Mouse (Mus musculus): ENCODE measurements around the gene Gja5. TPM values are rescaled to one million over a fixed set of nuclear protein-coding genes. Genes with fewer than 3 reads are reported as not detected.

Gene Gja5
- polyA plus RNA-seq, 1 experiment from 2014 or later: 3.0 TPM

DNA sequence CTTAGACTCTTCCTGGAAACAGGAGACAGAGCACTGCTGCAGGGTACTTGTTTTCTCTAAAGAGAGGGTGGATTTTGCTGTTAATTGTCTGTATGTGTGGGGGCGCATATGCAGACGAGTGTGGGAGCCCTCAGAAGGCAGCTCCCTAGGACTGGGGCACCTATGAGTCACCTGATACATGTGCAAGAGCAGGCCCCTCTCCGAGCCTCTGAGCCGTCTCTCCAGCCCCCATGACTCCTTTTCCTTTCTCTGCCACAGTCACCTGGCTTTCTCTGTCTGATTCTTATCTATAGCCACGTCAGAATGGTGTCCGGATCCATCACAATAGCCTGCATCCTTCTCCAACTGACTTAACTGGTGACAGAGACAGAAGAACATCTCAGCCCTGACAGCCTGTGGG lies 22.9 kb upstream of the Gja5 start:
- peaks cover 68% of the 10 kb centered on the region for H3K36me3 ChIP-seq

DNA sequence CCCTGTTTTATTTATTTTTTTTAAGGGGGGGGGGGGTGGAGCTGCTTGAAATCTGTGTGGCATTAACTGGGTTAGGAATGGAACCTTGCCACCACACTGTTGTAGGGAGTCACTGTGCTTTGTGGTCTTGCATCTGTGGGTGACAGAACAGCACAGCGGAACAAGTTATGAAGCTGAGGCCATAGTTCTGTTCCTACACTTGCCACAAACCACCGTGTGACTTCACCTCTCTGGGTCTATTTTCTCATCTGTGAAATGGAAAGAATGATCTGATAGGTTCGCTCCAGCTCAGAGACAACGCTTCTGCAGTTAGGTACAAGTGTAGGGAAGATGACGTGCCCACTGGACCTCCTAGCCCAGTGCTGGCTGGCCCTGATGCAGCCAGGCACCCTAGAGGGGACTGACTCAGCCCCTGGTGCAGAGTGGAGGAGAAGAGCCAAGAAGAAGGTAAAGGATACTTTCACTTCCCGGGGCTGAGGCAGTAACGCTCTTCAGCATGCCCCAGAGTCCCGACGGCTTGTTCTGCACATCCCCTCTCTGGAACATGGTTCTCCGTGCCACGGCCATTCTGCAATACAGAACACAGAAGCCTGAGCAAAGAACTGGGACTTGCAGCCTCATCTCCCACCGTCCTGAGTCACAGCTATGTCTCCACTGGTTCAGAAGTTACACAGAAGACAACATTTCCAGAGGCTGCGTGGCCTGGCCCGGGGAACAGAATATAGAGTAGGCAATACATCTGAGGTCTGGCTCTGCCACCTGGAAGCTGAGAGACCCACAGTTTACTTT lies 22.2 kb upstream of the Gja5 start:
- Histone ChIP-seq H3K4me2 (no peak overlapping the region), H3K9ac (replicated peaks) (no peak overlapping the region), H3K4me3 (replicated peaks) (no peak overlapping the region), H3K9me3 (replicated peaks) (no peaks in the 10 kb centered on the region), H3K36me3 (peaks cover 71% of the 10 kb centered on the region), H3K27ac (replicated peaks) (no peak overlapping the region), H3K4me1 (no peaks in the 10 kb centered on the region), H3K27me3 (replicated peaks) (no peaks in the 10 kb centered on the region)
- no peak for ATAC-seq (ENCODE audit: low FRiP score)
- 97% methylated on average over 14 of the region's 14 CpGs for WGBS

More for the DNA sequence above, 22.9 kb upstream of the Gja5 start:
- Histone ChIP-seq H3K4me2 (no peak overlapping the region), H3K27ac (replicated peaks) (no peak overlapping the region), H3K27me3 (replicated peaks) (no peaks in the 10 kb centered on the region), H3K4me3 (replicated peaks) (no peak overlapping the region), H3K9me3 (replicated peaks) (no peaks in the 10 kb centered on the region), H3K9ac (replicated peaks) (no peak overlapping the region), H3K4me1 (no peaks in the 10 kb centered on the region)
- 90% methylated on average over 6 of the region's 6 CpGs for WGBS
- ATAC-seq (ENCODE audit: low FRiP score): no peak

DNA sequence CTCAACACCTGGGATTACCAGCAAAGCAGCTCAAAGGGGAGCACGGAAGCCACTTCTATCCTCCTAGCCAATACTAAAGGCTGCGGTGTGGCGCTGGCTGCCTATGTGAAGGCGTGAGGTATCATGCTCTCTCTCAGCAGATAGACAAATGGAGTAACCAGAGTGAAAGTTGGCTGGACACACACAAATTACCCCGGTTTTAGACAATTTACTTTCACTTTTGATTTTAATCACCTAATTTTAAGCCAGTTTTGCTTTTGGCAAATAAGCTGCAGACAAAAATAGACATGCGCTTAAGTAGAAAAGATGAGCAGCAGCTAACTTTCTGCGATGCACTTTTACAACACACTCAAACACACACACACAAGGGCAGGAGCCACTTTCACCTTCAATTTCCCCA lies 20.8 kb upstream of the Gja5 start:
- Histone ChIP-seq H3K27me3 (replicated peaks) (no peaks in the 10 kb centered on the region), H3K9ac (replicated peaks) (no peak overlapping the region), H3K4me1 (no peaks in the 10 kb centered on the region), H3K27ac (replicated peaks) (no peak overlapping the region), H3K4me2 (no peak overlapping the region), H3K9me3 (replicated peaks) (no peaks in the 10 kb centered on the region), H3K36me3 (peaks cover 73% of the 10 kb centered on the region), H3K4me3 (replicated peaks) (no peak overlapping the region)
- WGBS: 95% methylated on average over 7 of the region's 7 CpGs
- ATAC-seq (ENCODE audit: low FRiP score): no peak

DNA sequence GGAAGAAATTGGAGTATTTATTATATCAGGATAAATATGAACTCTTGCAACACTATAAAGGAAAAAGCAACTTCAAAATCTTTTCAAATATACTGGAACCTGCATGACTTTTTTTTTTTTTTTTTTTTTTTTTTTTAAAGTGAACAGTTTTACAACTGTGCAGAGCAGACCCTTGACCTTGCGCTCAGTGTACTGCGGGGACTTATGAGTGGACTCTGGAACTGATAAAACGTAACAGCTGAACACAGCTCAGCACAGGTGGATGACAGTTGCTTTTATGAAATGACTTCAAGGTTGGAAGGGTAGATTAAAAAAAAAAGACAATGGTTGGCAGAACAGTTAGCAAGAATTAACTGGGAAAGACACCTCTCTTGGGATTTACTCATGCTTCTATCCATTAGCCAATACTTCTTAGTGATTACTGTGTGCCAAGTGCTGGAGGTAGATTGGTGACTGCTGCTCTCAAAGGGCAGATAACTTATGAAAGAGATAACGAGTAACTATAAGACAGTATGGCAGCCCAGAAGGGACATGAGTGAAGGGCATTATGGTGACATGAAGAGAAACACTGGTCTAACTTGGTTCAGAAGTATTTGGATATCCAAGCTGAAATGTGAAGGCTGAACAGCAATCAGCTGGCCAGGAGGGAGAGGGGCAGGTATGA lies 2.0 kb upstream of the Gja5 start:
- H3K36me3 ChIP-seq: peaks cover 7% of the 10 kb centered on the region
- H3K27me3 ChIP-seq (replicated peaks): peaks cover 9% of the 10 kb centered on the region
- no peak overlapping the region for H3K4me3 ChIP-seq (replicated peaks)
- H3K9ac ChIP-seq (replicated peaks): no peak overlapping the region
- no peak overlapping the region for H3K4me2 ChIP-seq
- H3K4me1 ChIP-seq: peaks cover 20% of the 10 kb centered on the region
- H3K27ac ChIP-seq (replicated peaks): no peak overlapping the region
- no peaks in the 10 kb centered on the region for H3K9me3 ChIP-seq (replicated peaks)
- 88% methylated on average over 4 of the region's 4 CpGs for WGBS
- ATAC-seq (ENCODE audit: low FRiP score): no peak

DNA sequence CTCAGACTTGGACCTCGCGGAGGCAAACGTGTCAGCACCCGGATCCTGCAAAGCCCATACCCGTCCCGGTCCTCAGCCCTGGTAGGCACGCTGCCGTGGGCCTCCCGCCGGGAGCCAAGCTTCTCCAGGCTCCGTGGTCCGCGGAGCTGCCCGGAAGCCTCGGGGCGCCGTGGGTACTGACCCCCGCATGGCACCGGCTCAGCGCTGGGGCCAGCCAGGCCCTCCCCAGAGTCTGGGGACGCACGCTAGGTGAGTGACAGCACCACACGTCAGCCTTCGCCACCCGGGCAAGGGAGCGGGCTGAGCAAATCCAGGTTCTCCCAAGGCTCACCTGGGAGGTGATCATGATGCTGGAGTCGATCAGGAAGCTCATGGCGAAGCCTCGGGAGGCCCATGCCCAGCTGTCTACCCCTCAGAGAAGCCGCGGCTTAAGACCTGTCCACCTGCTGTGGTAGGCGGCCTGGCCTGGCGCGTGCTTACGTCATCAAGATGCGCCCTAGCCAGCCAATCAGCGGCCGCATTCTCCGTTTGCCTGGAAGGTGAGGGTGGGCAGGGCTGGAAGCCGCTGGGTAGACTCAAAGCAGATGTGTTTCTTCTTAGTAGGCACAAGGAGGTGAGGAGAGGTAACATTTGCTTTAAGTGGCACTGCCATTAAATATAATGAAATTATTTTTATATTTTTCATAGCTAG lies 503 bp downstream of the Gja5 start, which contains the start of gene Gpr89:
Gene Gpr89, minus strand, starts transcription at position 496 of the 691 bp plus-strand sequence.
- no peaks in the 10 kb centered on the region for H3K36me3 ChIP-seq
- WGBS: under 1% methylated on average over 40 of the region's 40 CpGs

DNA sequence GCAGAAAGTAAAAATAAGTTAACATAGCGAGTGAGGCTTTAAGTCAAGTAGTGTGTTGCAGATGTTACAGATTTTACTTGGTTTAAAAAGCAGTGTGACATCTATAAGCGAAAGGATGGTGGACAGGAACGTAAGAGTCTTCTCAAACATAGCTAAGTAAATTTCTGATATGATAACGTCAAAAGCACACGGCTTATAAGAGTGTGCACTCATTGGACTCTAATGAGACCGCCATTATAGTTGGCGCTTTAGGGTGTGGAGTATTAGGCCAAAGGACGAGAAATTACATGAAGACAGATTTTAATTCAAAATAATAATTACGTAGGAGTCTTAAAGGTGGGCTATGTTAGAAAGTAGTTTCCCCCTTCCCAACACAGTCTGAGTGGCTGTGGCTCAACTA lies 1.1 kb downstream of the Gja5 start:
- Histone ChIP-seq H3K9me3 (replicated peaks) (no peaks in the 10 kb centered on the region), H3K27me3 (replicated peaks) (peaks cover 14% of the 10 kb centered on the region), H3K4me2 (peak overlapping the region; percentile 74), H3K9ac (replicated peaks) (peak overlapping the region; percentile 95), H3K4me1 (peaks cover 16% of the 10 kb centered on the region), H3K36me3 (no peaks in the 10 kb centered on the region), H3K27ac (replicated peaks) (peak overlapping the region; percentile 72; the same call in 1 of the 2 replicates), H3K4me3 (replicated peaks) (peak overlapping the region; percentile 100)
- WGBS: 47% methylated on average over 9 of the region's 9 CpGs
- peak; percentile 46; the same call in 1 of the 2 replicates for ATAC-seq (ENCODE audit: low FRiP score)

More for the DNA sequence above, 503 bp downstream of the Gja5 start, which contains the start of gene Gpr89:
- Histone ChIP-seq H3K9ac (replicated peaks) (peak within 1 kb of the TSS; percentile 95), H3K27ac (replicated peaks) (peak within 1 kb of the TSS; percentile 72), H3K27me3 (replicated peaks) (peaks cover 14% of the 10 kb centered on the region), H3K9me3 (replicated peaks) (no peaks in the 10 kb centered on the region), H3K4me2 (peak within 1 kb of the TSS; percentile 74), H3K4me3 (replicated peaks) (peak within 1 kb of the TSS; percentile 100), H3K4me1 (peaks cover 20% of the 10 kb centered on the region)
- peak; percentile 98 for ATAC-seq (ENCODE audit: low FRiP score)

DNA sequence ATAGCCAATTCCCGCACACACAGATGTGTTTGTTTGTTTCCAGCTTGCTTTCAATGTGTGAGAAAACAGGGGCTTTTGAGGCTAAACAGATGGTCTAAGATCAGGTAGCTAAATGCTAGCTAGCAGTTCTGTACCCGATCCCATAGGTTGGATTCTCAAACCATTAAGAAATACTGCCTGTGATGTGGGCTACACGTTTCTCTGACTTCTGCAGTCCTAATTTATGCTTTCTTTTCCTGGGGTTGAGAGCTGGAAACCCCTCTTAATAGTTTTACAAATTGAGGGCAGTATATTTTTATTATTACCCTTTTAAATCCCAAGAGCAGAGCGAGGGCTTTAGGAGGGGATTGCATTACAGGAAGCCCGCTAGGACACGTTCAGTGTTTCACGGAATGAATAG lies 16.5 kb downstream of the Gja5 start:
- Histone ChIP-seq H3K4me1 (no peaks in the 10 kb centered on the region), H3K27me3 (replicated peaks) (no peaks in the 10 kb centered on the region), H3K9me3 (replicated peaks) (no peaks in the 10 kb centered on the region), H3K27ac (replicated peaks) (no peak overlapping the region), H3K4me3 (replicated peaks) (no peak overlapping the region), H3K9ac (replicated peaks) (no peak overlapping the region), H3K4me2 (no peak overlapping the region), H3K36me3 (no peaks in the 10 kb centered on the region)
- ATAC-seq (ENCODE audit: low FRiP score): no peak
- WGBS: 39% methylated on average over 7 of the region's 7 CpGs

DNA sequence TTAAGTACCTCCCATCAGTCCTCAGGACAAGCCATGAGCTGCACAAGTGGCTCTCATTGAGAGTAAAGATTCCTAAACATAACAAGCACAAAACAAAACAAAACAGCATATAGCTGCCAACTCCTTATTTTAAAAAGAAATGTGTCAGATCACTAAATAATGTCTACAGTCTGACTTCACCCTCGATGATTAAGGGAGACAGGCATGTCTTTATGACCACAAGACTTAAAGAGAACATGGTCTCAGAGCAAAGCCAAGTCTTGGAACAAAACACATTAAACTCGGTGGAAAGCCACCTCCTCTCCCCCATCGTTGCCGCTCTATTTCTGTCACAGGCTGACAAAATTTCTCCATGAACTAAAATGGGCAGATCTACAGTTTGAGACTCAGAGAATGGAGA lies 20.1 kb downstream of the Gja5 start:
- 91% methylated on average over 4 of the region's 4 CpGs for WGBS
- Histone ChIP-seq H3K9me3 (replicated peaks) (no peaks in the 10 kb centered on the region), H3K9ac (replicated peaks) (no peak overlapping the region), H3K4me1 (no peaks in the 10 kb centered on the region), H3K4me3 (replicated peaks) (no peak overlapping the region), H3K27ac (replicated peaks) (no peak overlapping the region), H3K27me3 (replicated peaks) (no peaks in the 10 kb centered on the region), H3K36me3 (no peaks in the 10 kb centered on the region), H3K4me2 (no peak overlapping the region)
- no peak for ATAC-seq (ENCODE audit: low FRiP score)

DNA sequence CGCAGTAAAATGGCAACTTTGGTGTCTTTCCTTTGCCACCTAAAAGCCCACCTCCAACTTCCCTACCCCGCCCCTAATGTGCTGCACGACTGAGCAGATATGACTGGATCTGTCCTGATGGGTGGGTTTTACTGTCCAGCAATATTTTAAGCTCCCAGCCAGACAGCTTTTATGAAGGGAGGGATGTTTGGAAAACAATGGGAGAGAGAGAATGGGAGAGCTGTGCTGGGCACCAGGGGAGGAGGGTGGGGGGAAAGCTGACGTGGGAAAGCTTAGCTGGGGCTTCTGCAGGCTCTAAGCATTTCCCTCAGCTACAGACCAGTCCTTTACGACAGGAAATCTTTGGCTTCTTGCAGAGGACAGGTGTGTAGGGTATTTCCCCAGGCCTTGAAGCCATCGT lies 21.4 kb downstream of the Gja5 start, which contains the start of gene Gja8:
Gene Gja8, minus strand, starts transcription at position 101 of the 400 bp plus-strand sequence.
- no peak for ATAC-seq (ENCODE audit: low FRiP score)
- Histone ChIP-seq H3K4me2 (no peak within 1 kb of the TSS), H3K9ac (replicated peaks) (no peak within 1 kb of the TSS), H3K4me1 (peaks cover 3% of the 10 kb centered on the region; the same call in 1 of the 2 replicates), H3K9me3 (replicated peaks) (no peaks in the 10 kb centered on the region), H3K4me3 (replicated peaks) (no peak within 1 kb of the TSS), H3K36me3 (no peaks in the 10 kb centered on the region), H3K27me3 (replicated peaks) (no peaks in the 10 kb centered on the region), H3K27ac (replicated peaks) (no peak within 1 kb of the TSS)
- WGBS: 53% methylated on average over 6 of the region's 6 CpGs

DNA sequence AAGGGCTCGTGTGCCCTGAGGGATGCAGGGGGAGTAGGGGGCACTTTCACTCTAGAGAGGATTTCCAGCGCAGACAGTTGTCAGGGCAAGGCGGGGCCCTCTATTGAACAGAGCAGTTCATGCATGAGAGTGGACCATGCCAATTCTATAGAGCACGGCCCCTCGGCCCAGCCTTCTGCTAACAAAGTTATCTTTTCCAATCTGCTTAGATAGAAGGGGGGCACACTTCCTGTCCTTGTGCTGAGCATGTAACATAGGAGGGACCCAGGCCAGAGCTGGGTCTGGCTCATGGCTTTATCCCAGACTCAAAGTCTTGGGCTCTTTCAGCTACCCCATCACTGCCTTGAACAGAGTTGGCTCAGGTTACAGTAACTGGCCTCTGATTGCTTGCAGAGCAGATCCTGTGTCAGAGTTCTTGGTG lies 26.8 kb downstream of the Gja5 start:
- Histone ChIP-seq H3K9ac (replicated peaks) (no peak overlapping the region), H3K9me3 (replicated peaks) (no peaks in the 10 kb centered on the region), H3K4me1 (peaks cover 12% of the 10 kb centered on the region; the same call in 1 of the 2 replicates), H3K27ac (replicated peaks) (no peak overlapping the region), H3K36me3 (no peaks in the 10 kb centered on the region), H3K4me3 (replicated peaks) (no peak overlapping the region), H3K4me2 (0 out of 2 replicates have a peak overlapping the region, but pooled peaks have one; percentile 3), H3K27me3 (replicated peaks) (0 out of 2 replicates have a peak, but pooled peaks cover 8% of the 10 kb centered on the region)
- peak; percentile 44; the same call in 1 of the 2 replicates for ATAC-seq (ENCODE audit: low FRiP score)
- WGBS: 17% methylated on average over 5 of the region's 5 CpGs

DNA sequence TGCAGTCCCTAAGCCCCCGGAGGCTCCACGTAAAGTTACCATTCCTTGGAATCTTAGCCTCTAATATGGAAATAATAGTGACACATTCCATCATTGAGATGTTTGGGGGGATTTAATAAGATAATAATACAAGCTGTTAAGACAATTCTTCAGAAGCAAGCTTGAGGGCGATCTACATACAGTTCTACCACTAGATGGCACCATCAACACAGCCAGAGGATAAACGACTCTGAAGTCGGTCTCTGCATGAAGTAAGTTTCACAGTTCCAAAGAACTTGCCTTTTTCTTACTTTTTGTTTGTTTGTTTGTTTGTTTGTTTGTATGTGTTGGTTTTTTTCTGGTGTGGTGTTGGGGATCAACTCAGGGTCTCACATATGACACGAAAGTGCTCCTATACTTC lies 31.7 kb downstream of the Gja5 start:
- Histone ChIP-seq H3K4me3 (replicated peaks) (no peak overlapping the region), H3K27me3 (replicated peaks) (0 out of 2 replicates have a peak, but pooled peaks cover 8% of the 10 kb centered on the region), H3K36me3 (no peaks in the 10 kb centered on the region), H3K4me1 (peaks cover 31% of the 10 kb centered on the region), H3K4me2 (no peak overlapping the region), H3K27ac (replicated peaks) (no peak overlapping the region), H3K9ac (replicated peaks) (no peak overlapping the region), H3K9me3 (replicated peaks) (no peaks in the 10 kb centered on the region)
- ATAC-seq (ENCODE audit: low FRiP score): no peak
- 13% methylated on average over 6 of the region's 6 CpGs for WGBS
